Mouse (Mus musculus): Measurements from ENCODE around the gene Gvin1.

- TF ChIP-seq CTCF (IDR thresholded peaks at IDR 0.05; ENCODE audit: low read depth) = no peak
- TF ChIP-seq EP300 (IDR thresholded peaks at IDR 0.05; ENCODE audit: low read depth) = no peak
These were observed 20.5 kb upstream of the Gvin1 start for GRCm38 (mm10) chr7:106235596-106235995.

Data from heart, postnatal 0 days (tissue).